Mouse (Mus musculus) kidney, adult 2 months (tissue): ENCODE results near the gene Fam89b. TPM values are rescaled to one million over a fixed set of nuclear protein-coding genes. Genes with fewer than 3 reads are reported as not detected.

Source experiments
- DNase-seq: peaks from one replicate; pipeline ENCODE4 v3.0.0; 2021
- H3K27ac ChIP-seq: fragments of 200-500 bp; 2 replicates; pipeline ENCODE4 v1.5.1; 2012; ENCODE audit warnings: low read depth, low read length, control low read depth, inconsistent platforms; ENCODE audit not compliant: insufficient read depth
- H3K27me3 ChIP-seq: fragments of 200-500 bp; replicated peaks from 2 replicates; pipeline ENCODE4 v1.6.1; 2012; ENCODE audit warnings: mild to moderate bottlenecking, moderate library complexity, low read length, inconsistent platforms; ENCODE audit not compliant: control insufficient read depth, insufficient read depth
- H3K36me3 ChIP-seq: fragments of 200-500 bp; 2 replicates; pipeline ENCODE4 v1.6.1; 2012; ENCODE audit warnings: mild to moderate bottlenecking, moderate library complexity, low read length, inconsistent platforms; ENCODE audit not compliant: control insufficient read depth, insufficient read depth
- H3K4me1 ChIP-seq: fragments of 200-500 bp; 2 replicates; pipeline ENCODE4 v1.6.1; 2011; ENCODE audit warnings: low read length; ENCODE audit not compliant: control insufficient read depth, insufficient read depth
- H3K4me3 ChIP-seq: fragments of 200-500 bp; 2 replicates; pipeline ENCODE4 v1.5.1; 2011; ENCODE audit warnings: mild to moderate bottlenecking, low read depth, low read length, control low read depth; ENCODE audit not compliant: insufficient read depth
- CTCF ChIP-seq: fragments of 200-500 bp; conservative IDR thresholded peaks from 2 replicates; pipeline ENCODE4 v1.5.1; 2011; ENCODE audit warnings: low read depth, mild to moderate bottlenecking, control low read depth, low read length, moderate library complexity, mixed read lengths; ENCODE audit not compliant: insufficient read depth, insufficient read length
- POLR2A ChIP-seq: fragments of 200-500 bp; IDR thresholded peaks from one replicate; pipeline ENCODE4 v1.6.1; 2011; ENCODE audit warnings: low read depth, low read length, control low read depth
- WGBS: fragments of 180-500 bp; shearing (Covaris S2); methylation state at CpG from one replicate; pipeline ENCODE4 v1.1.7; 2018; 5-methylcytosine and 5-hydroxymethylcytosine counted together
- polyA plus RNA-seq: library from polyadenylated mRNA; depleted of rRNA; stranded (reverse); fragments of >200 nt; gene quantifications from 2 replicates; pipeline ENCODE4 v1.2.3, GENCODE M21; 2012

Fam89b gene
- polyA plus RNA-seq, 1 experiment: 93.8 TPM

GRCm38 (mm10) chr19:5725767-5726515 lies 3.5 kb downstream of the Fam89b start, which contains the start of gene Ehbp1l1:
Ehbp1l1 (minus strand) TSS chr19:5726317.
- Histone ChIP-seq H3K4me3 (peak within 1 kb of the TSS; percentile 70), H3K36me3 (no peaks in the 10 kb centered on the region), H3K27ac (peak within 1 kb of the TSS; percentile 88), H3K27me3 (no peaks in the 10 kb centered on the region), H3K4me1 (peaks cover 19% of the 10 kb centered on the region; the same call in 1 of the 2 replicates)
- DNase-seq: peak; percentile 79
- TF ChIP-seq CTCF (no peak), POLR2A (no peak)
- 9% methylated on average over 49 of the region's 49 CpGs for WGBS

DNA sequence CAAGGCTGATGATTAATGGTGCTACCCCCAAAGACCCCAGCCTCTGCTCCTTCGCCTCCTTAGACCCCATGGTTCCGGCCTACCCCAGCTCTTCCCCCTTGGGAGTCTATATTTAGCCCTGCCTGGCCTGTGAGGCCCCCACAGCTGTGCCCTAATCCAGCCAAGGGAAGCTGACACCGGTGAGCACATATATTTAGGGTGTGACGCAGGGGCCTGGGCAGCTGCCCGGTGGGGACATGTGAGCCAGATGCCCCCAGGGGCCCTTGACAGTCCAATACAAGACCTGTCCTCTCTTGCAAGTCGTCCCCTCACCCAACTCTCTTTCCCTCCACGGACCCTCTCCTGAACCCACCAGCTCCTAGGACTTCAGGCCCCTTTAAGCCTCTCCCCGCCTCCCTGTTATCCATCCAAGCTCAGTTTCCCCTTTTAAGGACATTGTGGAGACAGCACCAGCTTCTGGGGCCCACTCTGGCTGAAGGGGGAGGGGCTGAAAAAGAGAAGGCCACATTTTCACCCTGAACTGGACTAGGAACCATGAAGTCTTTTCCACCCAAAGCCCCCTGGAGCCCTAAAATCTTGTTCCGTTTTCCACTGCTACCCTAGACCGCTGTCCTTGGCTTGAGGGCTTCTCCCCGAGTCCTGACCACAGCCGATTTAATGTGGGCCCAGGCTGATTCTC lies 4.3 kb downstream of the Fam89b start:
- peak overlapping the region; percentile 70 for H3K4me3 ChIP-seq
- DNase-seq: peak; percentile 40
- H3K27ac ChIP-seq: peak overlapping the region; percentile 88
- no peaks in the 10 kb centered on the region for H3K27me3 ChIP-seq
- H3K36me3 ChIP-seq: no peaks in the 10 kb centered on the region
- H3K4me1 ChIP-seq: peaks cover 16% of the 10 kb centered on the region; the same call in 1 of the 2 replicates
- 53% methylated on average over 12 of the region's 12 CpGs for WGBS
- TF ChIP-seq CTCF (no peak), POLR2A (no peak)

- H3K27ac ChIP-seq: peak overlapping the region; percentile 88
- H3K36me3 ChIP-seq: no peaks in the 10 kb centered on the region
- WGBS: 37% methylated on average over 7 of the region's 7 CpGs
- no peaks in the 10 kb centered on the region for H3K27me3 ChIP-seq
- peak overlapping the region; percentile 70 for H3K4me3 ChIP-seq
- H3K4me1 ChIP-seq: peaks cover 13% of the 10 kb centered on the region; the same call in 1 of the 2 replicates
- peak; percentile 88 for DNase-seq
- TF ChIP-seq CTCF: no peak
- TF ChIP-seq POLR2A: no peak
Measured at GRCm38 (mm10) chr19:5724549-5724941, 4.9 kb downstream of the Fam89b start.

DNA sequence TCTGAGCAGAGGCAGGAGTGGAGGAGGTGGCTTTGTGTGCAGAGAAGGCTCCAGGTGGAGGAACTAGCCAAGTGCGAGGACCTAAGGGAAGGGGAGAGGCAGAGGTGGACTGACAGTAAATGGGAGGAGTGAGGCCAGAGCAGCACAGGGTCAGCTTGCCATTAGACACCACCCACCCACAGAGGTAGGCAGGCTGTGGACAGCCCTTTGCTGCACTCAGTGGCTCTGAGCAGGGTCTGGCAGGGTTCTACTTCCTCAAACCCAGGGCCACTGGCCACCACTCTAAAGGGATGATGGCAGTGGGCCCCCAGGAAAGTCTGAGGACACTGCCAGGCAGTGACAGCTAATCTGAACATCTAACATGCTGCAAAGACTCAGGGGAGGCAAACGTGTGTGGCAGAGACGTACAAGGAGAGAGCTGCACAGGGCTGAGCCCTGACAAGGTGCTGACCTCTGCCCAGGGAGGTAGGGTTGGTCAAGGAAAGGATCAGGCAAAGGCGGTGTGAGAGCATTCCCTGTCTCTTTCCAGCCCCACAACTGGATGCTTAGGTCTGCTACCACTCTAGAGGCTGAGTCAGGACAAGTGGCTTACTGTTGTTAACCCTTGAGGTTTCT lies 5.4 kb downstream of the Fam89b start:
- Histone ChIP-seq H3K36me3 (no peaks in the 10 kb centered on the region), H3K27ac (no peak overlapping the region), H3K27me3 (no peaks in the 10 kb centered on the region), H3K4me3 (peak overlapping the region; percentile 70; the same call in 1 of the 2 replicates), H3K4me1 (peaks cover 13% of the 10 kb centered on the region; the same call in 1 of the 2 replicates)
- no peak for DNase-seq
- WGBS: 45% methylated on average over 4 of the region's 4 CpGs
- TF ChIP-seq POLR2A: no peak
- no peak for TF ChIP-seq CTCF

DNA sequence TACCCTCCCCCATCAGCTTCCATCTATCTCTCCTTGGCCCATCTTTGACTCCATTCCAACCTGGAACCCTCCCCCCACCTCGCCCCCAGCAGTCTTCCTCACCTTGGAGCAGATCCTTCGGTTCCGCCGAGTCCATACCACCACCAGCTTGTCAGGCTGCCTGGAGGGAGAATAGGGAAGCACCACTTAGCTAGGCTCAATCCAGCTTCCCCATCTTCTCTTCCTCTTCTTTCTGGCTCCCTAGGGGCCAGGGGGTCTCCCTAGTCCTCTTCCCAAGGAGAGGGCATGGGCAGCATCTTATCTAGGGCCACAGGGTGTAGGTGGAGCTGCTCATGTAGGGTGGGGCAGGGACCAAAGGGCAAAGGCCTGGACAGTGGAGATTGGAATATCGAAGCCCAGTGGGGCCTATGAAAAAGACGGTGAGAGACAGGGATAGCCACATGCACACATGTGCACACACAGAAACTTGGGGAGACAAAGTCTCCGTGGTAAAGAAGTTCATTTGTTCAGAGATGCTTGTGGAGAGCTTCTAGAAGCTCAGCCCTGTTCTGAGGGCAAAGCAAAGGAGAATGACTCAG lies 6.5 kb downstream of the Fam89b start:
- Histone ChIP-seq H3K27me3 (no peaks in the 10 kb centered on the region), H3K36me3 (no peaks in the 10 kb centered on the region), H3K4me3 (no peak overlapping the region), H3K4me1 (peaks cover 6% of the 10 kb centered on the region; the same call in 1 of the 2 replicates), H3K27ac (no peak overlapping the region)
- TF ChIP-seq POLR2A (no peak), CTCF (no peak)
- WGBS: 76% methylated on average over 7 of the region's 7 CpGs
- no peak for DNase-seq

DNA sequence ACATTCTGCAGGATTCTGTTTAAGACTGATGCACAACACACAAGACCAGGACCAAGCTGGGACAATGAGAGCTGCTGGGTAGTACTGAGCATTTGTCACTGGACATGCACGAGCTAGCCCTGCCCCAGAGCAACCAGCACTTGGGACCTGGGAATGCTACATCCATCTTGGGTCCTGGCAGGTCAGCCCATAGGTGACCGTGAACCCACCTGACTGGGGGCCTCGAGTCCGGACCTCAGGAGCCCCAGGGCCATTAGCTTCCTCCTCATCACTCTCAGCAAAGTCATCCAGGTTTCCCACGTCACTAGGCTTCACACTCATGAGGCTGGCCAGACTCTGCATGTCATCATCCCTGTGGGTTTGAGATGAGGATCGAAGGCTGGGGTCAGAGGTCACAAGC lies 8.2 kb downstream of the Fam89b start:
- 91% methylated on average over 6 of the region's 6 CpGs for WGBS
- H3K36me3 ChIP-seq: no peaks in the 10 kb centered on the region

More for the DNA sequence above, 8.2 kb downstream of the Fam89b start:
- peaks cover 4% of the 10 kb centered on the region; the same call in 1 of the 2 replicates for H3K4me1 ChIP-seq
- no peaks in the 10 kb centered on the region for H3K27me3 ChIP-seq
- DNase-seq: no peak
- H3K4me3 ChIP-seq: no peak overlapping the region
- no peak for TF ChIP-seq POLR2A
- TF ChIP-seq CTCF: no peak
- H3K27ac ChIP-seq: no peak overlapping the region
